Mouse (Mus musculus): Measurements from ENCODE around the gene Mark3. TPM values are rescaled to one million over a fixed set of nuclear protein-coding genes. Genes with fewer than 3 reads are reported as not detected.

Gene Mark3
- polyA plus RNA-seq, 1 experiment from 2014 or later = 9.2 TPM

- Histone ChIP-seq H3K4me1 (ENCODE audit: control insufficient read depth, low read depth, low read length) (peaks cover 45% of the 10 kb centered on the region), H3K4me2 (ENCODE audit: low read depth, low read length) (peak overlapping the region; percentile 64)
These were observed 37.0 kb upstream of the Mark3 start for GRCm38 (mm10) chr12:111537341-111537740.

DNA sequence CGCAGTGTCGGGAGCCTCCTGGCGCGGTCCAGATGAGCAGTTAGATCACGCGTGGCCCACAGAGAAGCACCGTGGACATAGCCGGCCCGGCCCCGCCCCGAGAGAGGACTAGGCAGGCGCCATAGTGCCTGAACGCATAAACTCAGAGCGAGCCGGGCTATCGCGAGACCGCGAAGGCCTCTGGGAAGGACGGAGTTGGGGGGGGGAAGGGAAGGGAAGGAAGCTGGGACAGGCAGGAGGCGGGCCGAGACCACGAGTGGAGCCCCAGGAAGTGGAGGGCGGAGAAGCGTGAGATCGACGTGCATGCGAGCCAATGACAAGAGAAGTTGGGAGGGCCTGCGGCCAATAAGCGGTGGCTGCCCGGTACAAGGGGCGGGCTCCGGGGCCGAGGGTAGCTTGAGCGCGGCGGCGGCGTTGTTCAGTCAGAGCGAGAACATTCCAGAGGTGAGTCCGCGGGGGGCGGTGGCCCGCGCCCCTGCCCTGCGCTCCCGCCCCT lies 36.5 kb upstream of the Mark3 start, which contains the start of gene Eif5:
Gene Eif5 (plus strand): TSS at position 221 of the 496 bp plus-strand sequence.
- peaks cover 45% of the 10 kb centered on the region for H3K4me1 ChIP-seq (ENCODE audit: control insufficient read depth, low read depth, low read length)
- ATAC-seq (ENCODE audit: low read depth) = peak; percentile 91

More at GRCm38 (mm10) chr12:111537341-111537740, 37.0 kb upstream of the Mark3 start:
- no peaks in the 10 kb centered on the region for H3K9me3 ChIP-seq (replicated peaks; ENCODE audit: control insufficient read depth, low read length)
- peak overlapping the region; percentile 88 for H3K27ac ChIP-seq (ENCODE audit: low read length)
- H3K9ac ChIP-seq (ENCODE audit: low read depth, low read length) = peak overlapping the region; percentile 88
- peak; percentile 14; the same call in 1 of the 2 replicates for ATAC-seq (ENCODE audit: low read depth)
- peaks cover 34% of the 10 kb centered on the region for H3K36me3 ChIP-seq (ENCODE audit: control insufficient read depth, insufficient read depth)
- H3K4me3 ChIP-seq (ENCODE audit: low read depth, low read length) = peak overlapping the region; percentile 70
- under 1% methylated on average over 22 of the region's 22 CpGs for WGBS (ENCODE audit: insufficient replicate concordance)
- peaks cover 12% of the 10 kb centered on the region for H3K27me3 ChIP-seq (ENCODE audit: control insufficient read depth, insufficient read depth, low read depth, low read length)

DNA sequence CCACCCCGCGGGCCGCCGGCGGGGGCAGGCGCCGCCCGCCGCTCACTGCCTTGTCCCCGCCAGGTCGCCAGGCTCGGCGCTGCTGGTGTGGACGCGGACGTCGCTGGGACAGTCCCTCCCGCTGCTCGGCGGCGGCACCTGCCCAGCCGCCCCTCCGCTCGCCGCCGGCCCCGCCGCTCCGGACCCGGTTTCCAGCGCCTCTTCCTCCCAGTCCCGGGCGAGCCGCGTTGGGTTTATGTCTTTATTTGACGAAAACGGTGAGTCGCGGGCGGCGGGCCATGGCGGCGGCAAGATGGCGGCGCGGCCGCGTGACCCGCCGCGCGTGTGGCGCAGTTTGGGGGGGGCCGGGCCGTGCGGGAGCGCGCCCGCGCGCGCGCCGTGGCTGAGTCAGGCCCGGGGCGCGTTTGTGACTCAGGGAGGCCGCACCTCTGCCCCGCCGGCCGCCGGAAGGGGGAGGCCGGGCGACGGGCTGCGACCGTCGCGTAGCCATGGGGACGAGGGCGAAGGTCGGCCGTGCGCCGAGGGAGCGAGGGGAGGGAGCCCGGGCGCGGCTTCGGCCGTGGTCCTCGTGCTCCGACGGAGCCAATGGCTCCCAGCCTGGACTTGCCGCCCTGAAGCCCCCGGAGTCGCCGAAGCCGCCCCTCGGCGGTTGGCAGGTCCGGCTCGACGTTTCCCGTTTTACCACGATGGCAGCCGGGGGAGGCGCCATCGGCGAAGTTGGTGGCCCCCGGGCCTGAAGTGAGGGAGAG lies 35.9 kb upstream of the Mark3 start:
- Histone ChIP-seq H3K4me3 (ENCODE audit: low read depth, low read length) (peak overlapping the region; percentile 75), H3K9me3 (replicated peaks; ENCODE audit: control insufficient read depth, low read length) (no peaks in the 10 kb centered on the region), H3K36me3 (ENCODE audit: control insufficient read depth, insufficient read depth) (peaks cover 45% of the 10 kb centered on the region), H3K4me1 (ENCODE audit: control insufficient read depth, low read depth, low read length) (peaks cover 45% of the 10 kb centered on the region), H3K4me2 (ENCODE audit: low read depth, low read length) (peak overlapping the region; percentile 72), H3K9ac (ENCODE audit: low read depth, low read length) (peak overlapping the region; percentile 96), H3K27ac (ENCODE audit: low read length) (peak overlapping the region; percentile 97), H3K27me3 (ENCODE audit: control insufficient read depth, insufficient read depth, low read depth, low read length) (peaks cover 2% of the 10 kb centered on the region)
- WGBS (ENCODE audit: insufficient replicate concordance) = under 1% methylated on average over 67 of the region's 111 CpGs
- ATAC-seq (ENCODE audit: low read depth) = peak; percentile 64

More for the DNA sequence above, 36.5 kb upstream of the Mark3 start, which contains the start of gene Eif5:
- H3K4me3 ChIP-seq (ENCODE audit: low read depth, low read length) = peak within 1 kb of the TSS; percentile 75
- H3K9me3 ChIP-seq (replicated peaks; ENCODE audit: control insufficient read depth, low read length) = no peaks in the 10 kb centered on the region
- peak within 1 kb of the TSS; percentile 96 for H3K9ac ChIP-seq (ENCODE audit: low read depth, low read length)
- peaks cover 8% of the 10 kb centered on the region for H3K27me3 ChIP-seq (ENCODE audit: control insufficient read depth, insufficient read depth, low read depth, low read length)
- peak within 1 kb of the TSS; percentile 72 for H3K4me2 ChIP-seq (ENCODE audit: low read depth, low read length)
- H3K36me3 ChIP-seq (ENCODE audit: control insufficient read depth, insufficient read depth) = peaks cover 39% of the 10 kb centered on the region
- 0% methylated on average over 42 of the region's 47 CpGs for WGBS (ENCODE audit: insufficient replicate concordance)
- H3K27ac ChIP-seq (ENCODE audit: low read length) = peak within 1 kb of the TSS; percentile 97

DNA sequence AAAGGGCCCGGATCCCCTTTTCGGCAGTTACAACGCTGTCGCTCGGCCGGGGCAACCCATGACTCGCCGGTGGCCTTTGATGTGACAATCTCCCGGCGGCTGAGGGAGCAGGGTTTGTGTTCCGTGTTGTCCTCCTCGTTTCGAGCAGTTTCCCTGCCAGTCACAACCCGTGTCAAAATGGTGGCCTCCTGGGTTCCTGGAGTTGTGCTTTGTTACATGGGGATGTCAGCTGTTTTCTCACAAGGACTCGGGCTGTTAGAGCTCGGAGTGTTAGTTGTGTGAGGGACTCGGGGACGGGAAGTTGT lies 35.3 kb upstream of the Mark3 start:
- peaks cover 45% of the 10 kb centered on the region for H3K4me1 ChIP-seq (ENCODE audit: control insufficient read depth, low read depth, low read length)
- peak overlapping the region; percentile 72 for H3K4me2 ChIP-seq (ENCODE audit: low read depth, low read length)
- WGBS (ENCODE audit: insufficient replicate concordance) = under 1% methylated on average over 18 of the region's 18 CpGs
- no peak for ATAC-seq (ENCODE audit: low read depth)
- H3K4me3 ChIP-seq (ENCODE audit: low read depth, low read length) = peak overlapping the region; percentile 75
- H3K27ac ChIP-seq (ENCODE audit: low read length) = peak overlapping the region; percentile 97
- H3K9me3 ChIP-seq (replicated peaks; ENCODE audit: control insufficient read depth, low read length) = no peaks in the 10 kb centered on the region
- peak overlapping the region; percentile 96 for H3K9ac ChIP-seq (ENCODE audit: low read depth, low read length)
- H3K36me3 ChIP-seq (ENCODE audit: control insufficient read depth, insufficient read depth) = peaks cover 51% of the 10 kb centered on the region
- no peaks in the 10 kb centered on the region; the same call in none of the 2 replicates for H3K27me3 ChIP-seq (ENCODE audit: control insufficient read depth, insufficient read depth, low read depth, low read length)

- 85% methylated on average over 3 of the region's 3 CpGs for WGBS (ENCODE audit: insufficient replicate concordance)
- Histone ChIP-seq H3K36me3 (ENCODE audit: control insufficient read depth, insufficient read depth) (peaks cover 45% of the 10 kb centered on the region), H3K9ac (ENCODE audit: low read depth, low read length) (no peak overlapping the region), H3K4me1 (ENCODE audit: control insufficient read depth, low read depth, low read length) (no peaks in the 10 kb centered on the region), H3K4me2 (ENCODE audit: low read depth, low read length) (no peak overlapping the region), H3K27ac (ENCODE audit: low read length) (no peak overlapping the region), H3K4me3 (ENCODE audit: low read depth, low read length) (no peak overlapping the region), H3K9me3 (replicated peaks; ENCODE audit: control insufficient read depth, low read length) (no peaks in the 10 kb centered on the region), H3K27me3 (ENCODE audit: control insufficient read depth, insufficient read depth, low read depth, low read length) (no peaks in the 10 kb centered on the region)
- ATAC-seq (ENCODE audit: low read depth) = no peak
These were observed 27.3 kb upstream of the Mark3 start for GRCm38 (mm10) chr12:111547070-111547469.

DNA sequence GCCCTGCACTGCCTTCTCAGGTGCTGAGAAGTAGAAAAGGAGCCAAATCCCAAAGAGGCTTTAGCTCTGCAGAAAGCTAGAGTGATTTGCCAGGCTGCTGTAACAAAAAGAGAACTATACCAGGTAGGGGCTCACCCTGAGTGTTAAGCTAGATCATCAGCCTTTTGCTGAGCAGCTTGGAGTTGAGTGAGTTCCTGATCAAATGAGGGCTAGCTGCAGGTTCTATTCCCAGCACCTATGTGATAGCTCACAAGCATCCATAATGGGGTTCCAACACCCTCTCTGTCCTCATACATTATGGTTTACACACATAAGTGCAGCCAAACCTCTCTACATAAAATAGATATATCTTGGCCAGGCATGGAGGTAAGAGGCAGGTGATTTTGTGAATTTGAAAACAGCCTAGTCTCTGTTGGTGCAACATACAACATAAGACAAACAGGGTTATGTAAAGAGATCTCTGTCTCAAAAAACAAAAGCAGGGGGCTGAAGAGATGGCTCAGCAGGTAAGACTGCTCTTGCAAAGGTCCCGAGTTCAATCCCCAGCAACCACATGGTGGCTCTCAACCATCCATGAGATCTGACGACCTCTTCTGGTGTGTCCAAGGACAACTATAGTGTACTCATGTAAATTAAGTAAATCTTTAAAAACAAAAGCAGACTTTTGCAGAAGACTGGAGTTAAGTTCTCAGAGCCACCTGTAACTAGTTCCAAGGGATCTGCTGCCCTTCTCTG lies 25.6 kb upstream of the Mark3 start:
- WGBS (ENCODE audit: insufficient replicate concordance) = 51% methylated on average over 2 of the region's 2 CpGs
- no peak overlapping the region for H3K27ac ChIP-seq (ENCODE audit: low read length)
- no peaks in the 10 kb centered on the region for H3K9me3 ChIP-seq (replicated peaks; ENCODE audit: control insufficient read depth, low read length)
- no peaks in the 10 kb centered on the region for H3K27me3 ChIP-seq (ENCODE audit: control insufficient read depth, insufficient read depth, low read depth, low read length)
- no peak overlapping the region for H3K4me2 ChIP-seq (ENCODE audit: low read depth, low read length)
- no peak overlapping the region for H3K9ac ChIP-seq (ENCODE audit: low read depth, low read length)
- H3K36me3 ChIP-seq (ENCODE audit: control insufficient read depth, insufficient read depth) = peaks cover 29% of the 10 kb centered on the region
- 0 out of 2 replicates have a peak, but pooled peaks have one; percentile 26 for ATAC-seq (ENCODE audit: low read depth)
- no peak overlapping the region for H3K4me3 ChIP-seq (ENCODE audit: low read depth, low read length)
- H3K4me1 ChIP-seq (ENCODE audit: control insufficient read depth, low read depth, low read length) = no peaks in the 10 kb centered on the region

DNA sequence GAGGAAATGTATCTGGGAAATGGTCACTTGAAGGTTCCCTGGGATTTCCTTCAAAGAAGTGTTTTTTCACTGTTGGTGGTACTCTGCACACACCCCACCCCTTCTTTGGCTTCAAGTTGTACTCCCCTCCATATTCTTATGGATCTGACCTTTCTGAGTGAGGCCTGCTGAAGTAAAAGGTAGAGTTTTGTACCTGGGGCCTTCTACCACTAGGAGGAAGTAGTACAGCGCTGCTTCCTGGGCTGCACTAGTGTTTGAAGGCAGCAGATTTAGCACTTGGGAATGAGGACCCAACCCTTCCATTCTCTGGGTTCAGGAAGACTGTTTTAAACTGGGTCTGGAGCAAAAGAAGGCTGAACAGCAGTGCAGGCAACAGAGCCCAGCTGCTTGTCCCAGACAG lies 23.6 kb upstream of the Mark3 start:
- Histone ChIP-seq H3K4me2 (ENCODE audit: low read depth, low read length) (no peak overlapping the region), H3K9ac (ENCODE audit: low read depth, low read length) (no peak overlapping the region), H3K36me3 (ENCODE audit: control insufficient read depth, insufficient read depth) (peaks cover 16% of the 10 kb centered on the region), H3K4me3 (ENCODE audit: low read depth, low read length) (no peak overlapping the region), H3K27ac (ENCODE audit: low read length) (peak overlapping the region; percentile 53), H3K27me3 (ENCODE audit: control insufficient read depth, insufficient read depth, low read depth, low read length) (no peaks in the 10 kb centered on the region), H3K4me1 (ENCODE audit: control insufficient read depth, low read depth, low read length) (no peaks in the 10 kb centered on the region), H3K9me3 (replicated peaks; ENCODE audit: control insufficient read depth, low read length) (no peaks in the 10 kb centered on the region)
- 60% methylated on average over 1 of the region's 1 CpGs for WGBS (ENCODE audit: insufficient replicate concordance)
- 0 out of 2 replicates have a peak, but pooled peaks have one; percentile 7 for ATAC-seq (ENCODE audit: low read depth)

DNA sequence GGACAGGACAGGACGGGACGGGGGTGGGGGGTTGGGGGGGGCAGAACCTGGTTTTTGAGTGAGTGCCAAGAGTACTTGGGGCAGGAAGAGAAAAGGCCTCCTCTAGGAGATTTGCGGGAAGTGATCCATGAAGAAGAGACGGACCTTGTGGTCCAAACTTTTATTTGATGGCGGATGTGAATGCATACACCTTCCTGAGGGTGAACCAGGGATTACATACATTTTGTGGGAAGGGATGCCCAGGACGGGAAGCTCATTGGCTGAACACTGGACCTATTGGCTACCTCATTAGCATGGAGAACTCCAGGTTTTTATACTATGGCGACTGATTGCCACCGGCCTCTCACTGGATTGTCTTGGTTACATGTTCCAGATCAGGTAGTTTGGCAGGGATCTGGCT lies 22.0 kb upstream of the Mark3 start:
- 74% methylated on average over 8 of the region's 8 CpGs for WGBS (ENCODE audit: insufficient replicate concordance)
- Histone ChIP-seq H3K4me3 (ENCODE audit: low read depth, low read length) (no peak overlapping the region), H3K4me1 (ENCODE audit: control insufficient read depth, low read depth, low read length) (peaks cover 11% of the 10 kb centered on the region), H3K9ac (ENCODE audit: low read depth, low read length) (no peak overlapping the region), H3K9me3 (replicated peaks; ENCODE audit: control insufficient read depth, low read length) (no peaks in the 10 kb centered on the region), H3K27me3 (ENCODE audit: control insufficient read depth, insufficient read depth, low read depth, low read length) (no peaks in the 10 kb centered on the region), H3K27ac (ENCODE audit: low read length) (no peak overlapping the region), H3K4me2 (ENCODE audit: low read depth, low read length) (no peak overlapping the region), H3K36me3 (ENCODE audit: control insufficient read depth, insufficient read depth) (peaks cover 6% of the 10 kb centered on the region)
- ATAC-seq (ENCODE audit: low read depth) = no peak

Measured in liver, embryonic 16.5 days (tissue).